In the genomic region with DNA sequence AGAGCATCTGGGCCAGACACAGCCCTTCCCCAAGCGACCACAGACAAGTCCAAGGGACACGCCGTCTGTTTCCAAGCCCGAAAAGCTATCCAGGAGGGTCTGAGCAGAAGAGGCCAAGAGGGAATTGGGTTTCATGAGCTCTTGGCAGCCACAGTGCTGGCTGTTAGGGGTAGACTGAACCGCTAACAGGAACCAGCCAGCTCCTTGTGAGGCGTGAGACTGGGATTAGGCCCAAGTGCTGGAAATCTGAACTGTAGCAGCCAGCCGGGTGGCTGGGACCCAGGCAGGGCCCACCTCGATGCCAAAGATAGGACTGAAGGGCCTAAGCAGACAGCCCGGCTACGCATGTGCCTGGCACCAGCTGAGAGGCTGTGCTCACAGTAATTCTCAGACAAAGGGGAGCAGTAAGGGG, we compare ENCODE assay signal across 9 mouse cellular contexts. TPM values are rescaled to one million over a fixed set of nuclear protein-coding genes. Genes with fewer than 3 reads are reported as not detected.
A peak's percentile ranks its signal among the peaks of the same experiment; 100 is the strongest.
DNase-seq lines count a peak whose midpoint lies in the region; ATAC-seq and TF ChIP-seq lines count a peak whose summit lies in the region.
"Had no signal": no experiment of that assay in that cellular context is flagged by ENCODE, and none has a peak within 500 bp of the region (broad histone marks: within the 10 kb centered on the region; RNA-seq: fewer than 3 reads in every experiment).

No protein-coding gene starts in this region.

- H3K4me3 ChIP-seq in forebrain, embryonic 13.5 days = no peak overlapping the region
- H3K4me3 ChIP-seq in heart, postnatal 0 days (ENCODE audit: low read depth, low read length) = no peak overlapping the region
- H3K4me3 ChIP-seq in midbrain, postnatal 0 days (ENCODE audit: low read depth, low read length) = no peak overlapping the region
- H3K4me3 ChIP-seq: midbrain, embryonic 12.5 days had no signal

- 75% methylated on average over 10 of the region's 10 CpGs for WGBS in forebrain, embryonic 13.5 days
- 30% methylated on average over 10 of the region's 10 CpGs for WGBS in heart, postnatal 0 days
- WGBS in midbrain, postnatal 0 days = 65% methylated on average over 10 of the region's 10 CpGs

- H3K4me2 ChIP-seq in forebrain, embryonic 13.5 days = no peak overlapping the region
- no peak overlapping the region for H3K4me2 ChIP-seq in heart, postnatal 0 days (ENCODE audit: low read depth, low read length)
- no peak overlapping the region for H3K4me2 ChIP-seq in midbrain, postnatal 0 days (ENCODE audit: low read depth, low read length, poor library complexity, severe bottlenecking)
- H3K4me2 ChIP-seq: midbrain, embryonic 12.5 days had no signal

- DNase-seq in right cerebral cortex, postnatal 10 days (ENCODE audit: low spot score in 2 of 2) = peak; percentile 83 to 88
- DNase-seq in right cerebral cortex, postnatal 14 days = no peak
- peak; percentile 52 for DNase-seq in heart, postnatal 0 days (ENCODE audit: low spot score)
- DNase-seq in kidney, postnatal 4 days = peak; percentile 68 to 76
- DNase-seq in midbrain, postnatal 0 days (ENCODE audit: low spot score) = peak; percentile 75
- DNase-seq in spleen, postnatal 14 days (ENCODE audit: low spot score in 2 of 2) = no peak

- no peaks in the 10 kb centered on the region for H3K9me3 ChIP-seq in forebrain, embryonic 13.5 days (replicated peaks)
- no peaks in the 10 kb centered on the region for H3K9me3 ChIP-seq in heart, postnatal 0 days (replicated peaks; ENCODE audit: control insufficient read depth, low read length)
- no peaks in the 10 kb centered on the region for H3K9me3 ChIP-seq in midbrain, postnatal 0 days (ENCODE audit: low read length)
- H3K9me3 ChIP-seq: midbrain, embryonic 12.5 days had no signal

- H3K27ac ChIP-seq in forebrain, embryonic 13.5 days = peak overlapping the region; percentile 25; the same call in 1 of the 2 replicates
- H3K27ac ChIP-seq in heart, postnatal 0 days (ENCODE audit: low read depth) = peak overlapping the region; percentile 74
- peak overlapping the region; percentile 51; the same call in 1 of the 2 replicates for H3K27ac ChIP-seq in midbrain, postnatal 0 days (ENCODE audit: low read depth, low read length)
- H3K27ac ChIP-seq: midbrain, embryonic 12.5 days had no signal

- H3K27me3 ChIP-seq in forebrain, embryonic 13.5 days = no peaks in the 10 kb centered on the region
- no peaks in the 10 kb centered on the region for H3K27me3 ChIP-seq in heart, postnatal 0 days (ENCODE audit: control insufficient read depth, insufficient read depth, low read length)
- no peaks in the 10 kb centered on the region for H3K27me3 ChIP-seq in midbrain, postnatal 0 days (ENCODE audit: insufficient read depth, low read length)

- ATAC-seq in forebrain, embryonic 13.5 days = peak; percentile 46; the same call in 1 of the 2 replicates
- peak; percentile 70 for ATAC-seq in heart, postnatal 0 days (ENCODE audit: insufficient read depth, low read depth)
- peak; percentile 38; the same call in 1 of the 2 replicates for ATAC-seq in midbrain, postnatal 0 days (ENCODE audit: low FRiP score)
- ATAC-seq in granulocyte monocyte progenitor cell, adult 5-6 weeks (replicated peaks; ENCODE audit: poor library complexity, severe bottlenecking) = no peak

- TF ChIP-seq EP300 in heart, postnatal 0 days (IDR thresholded peaks at IDR 0.05; ENCODE audit: low read depth) = no peak

- no peak for TF ChIP-seq CTCF in heart, postnatal 0 days (IDR thresholded peaks at IDR 0.05; ENCODE audit: low read depth)
- no peak for TF ChIP-seq CTCF in midbrain, postnatal 0 days (IDR thresholded peaks at IDR 0.05)

- H3K9ac ChIP-seq in forebrain, embryonic 13.5 days = no peak overlapping the region
- no peak overlapping the region for H3K9ac ChIP-seq in heart, postnatal 0 days (replicated peaks; ENCODE audit: low read depth, low read length)
- H3K9ac ChIP-seq in midbrain, postnatal 0 days (replicated peaks; ENCODE audit: low read length, poor library complexity, severe bottlenecking) = 0 out of 2 replicates have a peak overlapping the region, but pooled peaks have one; percentile 8
- H3K9ac ChIP-seq: midbrain, embryonic 12.5 days had no signal

- peaks cover 24% of the 10 kb centered on the region for H3K4me1 ChIP-seq in forebrain, embryonic 13.5 days
- peaks cover 13% of the 10 kb centered on the region; the same call in 1 of the 2 replicates for H3K4me1 ChIP-seq in heart, postnatal 0 days (ENCODE audit: control insufficient read depth, insufficient read depth)
- peaks cover 12% of the 10 kb centered on the region; the same call in 1 of the 2 replicates for H3K4me1 ChIP-seq in midbrain, postnatal 0 days (ENCODE audit: insufficient read depth, low read length)

- H3K36me3 ChIP-seq in forebrain, embryonic 13.5 days (ENCODE audit: poor library complexity, severe bottlenecking) = no peaks in the 10 kb centered on the region
- H3K36me3 ChIP-seq in heart, postnatal 0 days (replicated peaks; ENCODE audit: control insufficient read depth, insufficient read depth, low read length) = no peaks in the 10 kb centered on the region
- no peaks in the 10 kb centered on the region for H3K36me3 ChIP-seq in midbrain, postnatal 0 days (ENCODE audit: insufficient read depth, low read length)
- H3K36me3 ChIP-seq: midbrain, embryonic 12.5 days had no signal

RNA-seq across cellular contexts. Expression of a gene that starts 18.1 kb away (rescaled TPM):
- 2.6 and 3.2 TPM in 2 replicates for polyA plus RNA-seq in forebrain, embryonic 13.5 days (2015; fragmentation: Nextera tagmentation; extraction: Ambion mirVana)
- total RNA-seq in heart, postnatal 0 days (2014; rRNA removed; ENCODE audit: low replicate concordance) = 6.7 and 13.2 TPM in 2 replicates
- 3.7 and 4.0 TPM in 2 replicates for polyA plus RNA-seq in heart, postnatal 0 days (2015; fragmentation: Nextera tagmentation; extraction: Ambion mirVana)
- 3.4 and 4.2 TPM in 2 replicates for total RNA-seq in midbrain, postnatal 0 days (2014; rRNA removed)
- 2.5 TPM in 2 replicates for polyA plus RNA-seq in midbrain, postnatal 0 days (2015; fragmentation: Nextera tagmentation; extraction: Ambion mirVana)
- total RNA-seq in granulocyte monocyte progenitor cell, adult 5-6 weeks (2014; fragmentation: Nextera tagmentation) = 1.0 and 2.1 TPM in 2 replicates
- total RNA-seq in granulocyte monocyte progenitor cell, adult 5-6 weeks (2017) = 1.6 and 2.4 TPM in 2 replicates

Comparison
In these comparisons a context has a peak if more than half of its experiments do, and no peak if none do; other contexts are left out.
1. DNase-seq: peak in right cerebral cortex, postnatal 10 days (2 of 2), heart, postnatal 0 days (single experiment), kidney, postnatal 4 days (2 of 2) and midbrain, postnatal 0 days (single experiment); none in right cerebral cortex, postnatal 14 days (single experiment) and spleen, postnatal 14 days (0 of 2).
2. Peak in every context shown above with its lines, with median percentiles within 50 percentile points of each other: H3K27ac ChIP-seq.